Mouse (Mus musculus): ENCODE measurements around the gene Kcnk10.

Gene Kcnk10

GRCm38 (mm10) chr12:98571896-98572680 is 6.0 kb downstream of the Kcnk10 start:
- no peak for DNase-seq (ENCODE audit: low read depth)

- DNase-seq (ENCODE audit: low read depth), result no peak
Measured at GRCm38 (mm10) chr12:98569380-98569779, 8.7 kb downstream of the Kcnk10 start.

- no peak for DNase-seq (ENCODE audit: low read depth)
Measured at GRCm38 (mm10) chr12:98567877-98568276, 10.2 kb downstream of the Kcnk10 start.

- DNase-seq (ENCODE audit: low read depth), result no peak
Measured at GRCm38 (mm10) chr12:98564383-98564782, 13.7 kb downstream of the Kcnk10 start.

GRCm38 (mm10) chr12:98563261-98563660 is 14.8 kb downstream of the Kcnk10 start:
- DNase-seq (ENCODE audit: low read depth), result no peak

- no peak for DNase-seq (ENCODE audit: low read depth)
Measured at GRCm38 (mm10) chr12:98562341-98562977, 15.7 kb downstream of the Kcnk10 start.

- DNase-seq (ENCODE audit: low read depth), result no peak
Measured at GRCm38 (mm10) chr12:98560038-98560437, 18.1 kb downstream of the Kcnk10 start.

- DNase-seq (ENCODE audit: low read depth), result no peak
Measured at GRCm38 (mm10) chr12:98557013-98557677, 21.0 kb downstream of the Kcnk10 start.

GRCm38 (mm10) chr12:98549981-98550380 is 28.1 kb downstream of the Kcnk10 start:
- no peak for DNase-seq (ENCODE audit: low read depth)

GRCm38 (mm10) chr12:98548141-98548540 is 30.0 kb downstream of the Kcnk10 start:
- no peak for DNase-seq (ENCODE audit: low read depth)

GRCm38 (mm10) chr12:98545875-98546274 is 32.2 kb downstream of the Kcnk10 start:
- no peak for DNase-seq (ENCODE audit: low read depth)

GRCm38 (mm10) chr12:98545251-98545560 is 32.9 kb downstream of the Kcnk10 start:
- no peak for DNase-seq (ENCODE audit: low read depth)

- DNase-seq (ENCODE audit: low read depth), result no peak
Measured at GRCm38 (mm10) chr12:98544545-98545250, 33.4 kb downstream of the Kcnk10 start.

- no peak for DNase-seq (ENCODE audit: low read depth)
Measured at GRCm38 (mm10) chr12:98536760-98537159, 41.4 kb downstream of the Kcnk10 start.

GRCm38 (mm10) chr12:98536036-98536435 is 42.1 kb downstream of the Kcnk10 start:
- no peak for DNase-seq (ENCODE audit: low read depth)

- no peak for DNase-seq (ENCODE audit: low read depth)
Measured at GRCm38 (mm10) chr12:98535494-98535901, 42.6 kb downstream of the Kcnk10 start.

GRCm38 (mm10) chr12:98528635-98529034 is 49.5 kb downstream of the Kcnk10 start:
- DNase-seq (ENCODE audit: low read depth), result no peak

- DNase-seq (ENCODE audit: low read depth), result no peak
Measured at GRCm38 (mm10) chr12:98525361-98525760, 52.7 kb downstream of the Kcnk10 start.

- peak; percentile 4 for DNase-seq (ENCODE audit: low read depth)
Measured at GRCm38 (mm10) chr12:98524331-98525311, 53.5 kb downstream of the Kcnk10 start.

GRCm38 (mm10) chr12:98521311-98521710 is 56.8 kb downstream of the Kcnk10 start:
- no peak for DNase-seq (ENCODE audit: low read depth)

- no peak for DNase-seq (ENCODE audit: low read depth)
Measured at GRCm38 (mm10) chr12:98520568-98520931, 57.6 kb downstream of the Kcnk10 start.

Data from induced T-regulatory cell, adult 2 months (primary cell).